Comparison of ENCODE assay signal across 8 mouse cellular contexts in genomic region chr11:106202123-106202465, GRCm38 (mm10). TPM values are rescaled to one million over a fixed set of nuclear protein-coding genes. Genes with fewer than 3 reads are reported as not detected.
DNase-seq lines count a peak whose midpoint lies in the region; ATAC-seq and TF ChIP-seq lines count a peak whose summit lies in the region.

Strada (minus strand) TSS chr11:106202168.

- H3K4me1 ChIP-seq in forebrain, embryonic 12.5 days: no peaks in the 10 kb centered on the region
- no peaks in the 10 kb centered on the region for H3K4me1 ChIP-seq in midbrain, embryonic 14.5 days (ENCODE audit: control insufficient read depth, insufficient read depth, low read length)

- no peak for ATAC-seq in forebrain, embryonic 12.5 days (ENCODE audit: low FRiP score)
- no peak for ATAC-seq in midbrain, embryonic 14.5 days (ENCODE audit: low FRiP score, low TSS enrichment)

- no peak for DNase-seq in layer of hippocampus, adult 2 months (ENCODE audit: low spot score in 2 of 2)
- no peak for DNase-seq in layer of hippocampus, adult 9-10 months (ENCODE audit: low spot score)
- DNase-seq in T-cell, adult 2 months (ENCODE audit: low spot score): peak; percentile 34
- DNase-seq in large intestine, adult 2 months (ENCODE audit: low read depth, low spot score): no peak
- no peak for DNase-seq in midbrain, embryonic 14.5 days
- no peak for DNase-seq in cerebellum, adult 9-10 months
- DNase-seq in kidney, postnatal 14 days: no peak

- 84% methylated on average over 5 of the region's 5 CpGs for WGBS in forebrain, embryonic 12.5 days
- WGBS in large intestine, adult 2 months: 81% methylated on average over 5 of the region's 5 CpGs
- WGBS in midbrain, embryonic 14.5 days: 91% methylated on average over 5 of the region's 5 CpGs

- no peak within 1 kb of the TSS for H3K4me3 ChIP-seq in layer of hippocampus, adult 2 months
- no peak within 1 kb of the TSS for H3K4me3 ChIP-seq in forebrain, embryonic 12.5 days (replicated peaks)
- H3K4me3 ChIP-seq in midbrain, embryonic 14.5 days (replicated peaks; ENCODE audit: low read depth, low read length): no peak within 1 kb of the TSS

- no peak within 1 kb of the TSS for H3K9ac ChIP-seq in forebrain, embryonic 12.5 days
- H3K9ac ChIP-seq in midbrain, embryonic 14.5 days (replicated peaks; ENCODE audit: low read length): no peak within 1 kb of the TSS

- no peaks in the 10 kb centered on the region for H3K9me3 ChIP-seq in forebrain, embryonic 12.5 days
- H3K9me3 ChIP-seq in midbrain, embryonic 14.5 days (ENCODE audit: control insufficient read depth, low read length): no peaks in the 10 kb centered on the region

- no peak within 1 kb of the TSS for H3K27ac ChIP-seq in layer of hippocampus, adult 2 months
- no peak within 1 kb of the TSS for H3K27ac ChIP-seq in forebrain, embryonic 12.5 days
- H3K27ac ChIP-seq in midbrain, embryonic 14.5 days (replicated peaks; ENCODE audit: low read depth, low read length): no peak within 1 kb of the TSS

- no peaks in the 10 kb centered on the region for H3K27me3 ChIP-seq in forebrain, embryonic 12.5 days
- H3K27me3 ChIP-seq in midbrain, embryonic 14.5 days (ENCODE audit: control insufficient read depth, insufficient read depth, low read length): no peaks in the 10 kb centered on the region

- H3K36me3 ChIP-seq in forebrain, embryonic 12.5 days (replicated peaks): peaks cover 74% of the 10 kb centered on the region
- peaks cover 84% of the 10 kb centered on the region for H3K36me3 ChIP-seq in midbrain, embryonic 14.5 days (ENCODE audit: control insufficient read depth, insufficient read depth, low read length)

- H3K4me2 ChIP-seq in forebrain, embryonic 12.5 days: no peak within 1 kb of the TSS
- no peak within 1 kb of the TSS for H3K4me2 ChIP-seq in midbrain, embryonic 14.5 days (ENCODE audit: low read length)

- TF ChIP-seq CTCF in layer of hippocampus, adult 2 months (conservative IDR thresholded peaks at IDR 0.05): no peak

RNA-seq across cellular contexts. Expression of gene Strada, which starts in this region (rescaled TPM):
- total RNA-seq in layer of hippocampus, adult 2 months (2021): 10 to 100 TPM; 32.0 to 34.3 TPM
- 35.2 and 36.1 TPM in 2 replicates for polyA plus RNA-seq in forebrain, embryonic 12.5 days (2016; fragmentation: Nextera tagmentation; extraction: Ambion mirVana)
- 10.9 and 12.1 TPM in 2 replicates for polyA plus RNA-seq in large intestine, adult 2 months (2012; rRNA removed)
- 30.0 and 30.5 TPM in 2 replicates for polyA plus RNA-seq in midbrain, embryonic 14.5 days (2014; fragmentation: Nextera tagmentation; extraction: Ambion mirVana)
